Mouse (Mus musculus): Measurements from ENCODE around the gene Themis. TPM values are rescaled to one million over a fixed set of nuclear protein-coding genes. Genes with fewer than 3 reads are reported as not detected.

Themis gene
- polyA plus RNA-seq, 1 experiment = 0.70 TPM

- TF ChIP-seq POLR2A (IDR thresholded peaks at IDR 0.05; ENCODE audit: insufficient read depth, low read length) (no peak), CTCF (IDR thresholded peaks at IDR 0.05; ENCODE audit: low read depth, low read length) (no peak), EP300 (IDR thresholded peaks at IDR 0.05; ENCODE audit: insufficient read depth, low read depth, low read length) (no peak)
- H3K9me3 ChIP-seq (replicated peaks; ENCODE audit: control insufficient read depth, insufficient read depth, low read length, poor library complexity, severe bottlenecking) = no peaks in the 10 kb centered on the region
- no peak overlapping the region for H3K27ac ChIP-seq (ENCODE audit: insufficient read depth, low read length)
- H3K4me1 ChIP-seq (ENCODE audit: control insufficient read depth, insufficient read depth, low read length) = no peaks in the 10 kb centered on the region
- no peak overlapping the region for H3K4me3 ChIP-seq (ENCODE audit: low read depth, low read length)
- H3K9ac ChIP-seq (ENCODE audit: low read depth, poor library complexity, severe bottlenecking) = no peak overlapping the region
- H3K27me3 ChIP-seq (ENCODE audit: control insufficient read depth, insufficient read depth, low read length, poor library complexity, severe bottlenecking) = no peaks in the 10 kb centered on the region
- no peaks in the 10 kb centered on the region for H3K36me3 ChIP-seq (ENCODE audit: control insufficient read depth, insufficient read depth, low read length, poor library complexity, severe bottlenecking)
These were observed 26.8 kb downstream of the Themis start for GRCm38 (mm10) chr10:28694981-28695380.

GRCm38 (mm10) chr10:28696032-28696431, 27.9 kb downstream of the Themis start:
- Histone ChIP-seq H3K36me3 (ENCODE audit: control insufficient read depth, insufficient read depth, low read length, poor library complexity, severe bottlenecking) (no peaks in the 10 kb centered on the region), H3K27ac (ENCODE audit: insufficient read depth, low read length) (no peak overlapping the region), H3K9ac (ENCODE audit: low read depth, poor library complexity, severe bottlenecking) (no peak overlapping the region), H3K4me1 (ENCODE audit: control insufficient read depth, insufficient read depth, low read length) (no peaks in the 10 kb centered on the region), H3K27me3 (ENCODE audit: control insufficient read depth, insufficient read depth, low read length, poor library complexity, severe bottlenecking) (no peaks in the 10 kb centered on the region), H3K4me3 (ENCODE audit: low read depth, low read length) (no peak overlapping the region), H3K9me3 (replicated peaks; ENCODE audit: control insufficient read depth, insufficient read depth, low read length, poor library complexity, severe bottlenecking) (no peaks in the 10 kb centered on the region)
- no peak for TF ChIP-seq EP300 (IDR thresholded peaks at IDR 0.05; ENCODE audit: insufficient read depth, low read depth, low read length)
- TF ChIP-seq POLR2A (IDR thresholded peaks at IDR 0.05; ENCODE audit: insufficient read depth, low read length) = no peak
- TF ChIP-seq CTCF (IDR thresholded peaks at IDR 0.05; ENCODE audit: low read depth, low read length) = no peak

GRCm38 (mm10) chr10:28698175-28698574, 30.0 kb downstream of the Themis start:
- no peaks in the 10 kb centered on the region; the same call in 1 of the 2 replicates for H3K9me3 ChIP-seq (replicated peaks; ENCODE audit: control insufficient read depth, insufficient read depth, low read length, poor library complexity, severe bottlenecking)
- no peak overlapping the region for H3K4me3 ChIP-seq (ENCODE audit: low read depth, low read length)
- no peaks in the 10 kb centered on the region for H3K36me3 ChIP-seq (ENCODE audit: control insufficient read depth, insufficient read depth, low read length, poor library complexity, severe bottlenecking)
- H3K4me1 ChIP-seq (ENCODE audit: control insufficient read depth, insufficient read depth, low read length) = no peaks in the 10 kb centered on the region
- no peak overlapping the region for H3K27ac ChIP-seq (ENCODE audit: insufficient read depth, low read length)
- H3K27me3 ChIP-seq (ENCODE audit: control insufficient read depth, insufficient read depth, low read length, poor library complexity, severe bottlenecking) = no peaks in the 10 kb centered on the region
- no peak for TF ChIP-seq EP300 (IDR thresholded peaks at IDR 0.05; ENCODE audit: insufficient read depth, low read depth, low read length)
- no peak for TF ChIP-seq CTCF (IDR thresholded peaks at IDR 0.05; ENCODE audit: low read depth, low read length)
- TF ChIP-seq POLR2A (IDR thresholded peaks at IDR 0.05; ENCODE audit: insufficient read depth, low read length) = no peak
- H3K9ac ChIP-seq (ENCODE audit: low read depth, poor library complexity, severe bottlenecking) = no peak overlapping the region

GRCm38 (mm10) chr10:28721828-28722227, 53.7 kb downstream of the Themis start:
- H3K4me1 ChIP-seq (ENCODE audit: control insufficient read depth, insufficient read depth, low read length) = no peaks in the 10 kb centered on the region
- no peaks in the 10 kb centered on the region for H3K27me3 ChIP-seq (ENCODE audit: control insufficient read depth, insufficient read depth, low read length, poor library complexity, severe bottlenecking)
- TF ChIP-seq POLR2A (IDR thresholded peaks at IDR 0.05; ENCODE audit: insufficient read depth, low read length) = no peak
- TF ChIP-seq EP300 (IDR thresholded peaks at IDR 0.05; ENCODE audit: insufficient read depth, low read depth, low read length) = no peak
- no peak for TF ChIP-seq CTCF (IDR thresholded peaks at IDR 0.05; ENCODE audit: low read depth, low read length)
- no peak overlapping the region for H3K4me3 ChIP-seq (ENCODE audit: low read depth, low read length)
- H3K27ac ChIP-seq (ENCODE audit: insufficient read depth, low read length) = no peak overlapping the region
- no peak overlapping the region for H3K9ac ChIP-seq (ENCODE audit: low read depth, poor library complexity, severe bottlenecking)
- H3K9me3 ChIP-seq (replicated peaks; ENCODE audit: control insufficient read depth, insufficient read depth, low read length, poor library complexity, severe bottlenecking) = no peaks in the 10 kb centered on the region
- no peaks in the 10 kb centered on the region for H3K36me3 ChIP-seq (ENCODE audit: control insufficient read depth, insufficient read depth, low read length, poor library complexity, severe bottlenecking)

DNA sequence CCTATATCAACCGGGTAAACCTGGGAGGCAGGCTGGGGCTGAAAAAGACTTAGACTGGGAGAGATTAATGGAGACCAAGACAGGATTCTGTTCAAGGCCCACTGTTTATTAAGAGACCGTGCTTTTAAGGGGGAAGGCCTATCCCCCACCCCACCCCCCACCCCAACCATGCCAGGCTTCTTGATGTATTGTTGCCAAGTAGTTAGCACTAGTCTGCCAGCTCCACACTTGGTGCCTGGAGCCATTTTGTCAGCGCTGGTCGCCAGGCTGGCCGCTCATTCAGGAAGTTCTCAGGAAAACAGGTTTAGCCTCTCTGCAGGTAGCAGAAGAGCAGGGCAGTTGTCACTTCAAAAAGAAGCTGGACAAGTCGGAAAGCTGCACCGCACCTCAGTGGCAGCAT, 55.1 kb downstream of the Themis start:
- Histone ChIP-seq H3K9me3 (replicated peaks; ENCODE audit: control insufficient read depth, insufficient read depth, low read length, poor library complexity, severe bottlenecking) (no peaks in the 10 kb centered on the region), H3K27ac (ENCODE audit: insufficient read depth, low read length) (no peak overlapping the region), H3K9ac (ENCODE audit: low read depth, poor library complexity, severe bottlenecking) (no peak overlapping the region), H3K4me1 (ENCODE audit: control insufficient read depth, insufficient read depth, low read length) (no peaks in the 10 kb centered on the region), H3K36me3 (ENCODE audit: control insufficient read depth, insufficient read depth, low read length, poor library complexity, severe bottlenecking) (no peaks in the 10 kb centered on the region), H3K27me3 (ENCODE audit: control insufficient read depth, insufficient read depth, low read length, poor library complexity, severe bottlenecking) (no peaks in the 10 kb centered on the region), H3K4me3 (ENCODE audit: low read depth, low read length) (no peak overlapping the region)
- TF ChIP-seq EP300 (IDR thresholded peaks at IDR 0.05; ENCODE audit: insufficient read depth, low read depth, low read length) = no peak
- no peak for TF ChIP-seq CTCF (IDR thresholded peaks at IDR 0.05; ENCODE audit: low read depth, low read length)
- no peak for TF ChIP-seq POLR2A (IDR thresholded peaks at IDR 0.05; ENCODE audit: insufficient read depth, low read length)

GRCm38 (mm10) chr10:28730122-28730521, 62.0 kb downstream of the Themis start:
- no peak overlapping the region for H3K27ac ChIP-seq (ENCODE audit: insufficient read depth, low read length)
- H3K27me3 ChIP-seq (ENCODE audit: control insufficient read depth, insufficient read depth, low read length, poor library complexity, severe bottlenecking) = no peaks in the 10 kb centered on the region
- TF ChIP-seq CTCF (IDR thresholded peaks at IDR 0.05; ENCODE audit: low read depth, low read length) (no peak), POLR2A (IDR thresholded peaks at IDR 0.05; ENCODE audit: insufficient read depth, low read length) (no peak), EP300 (IDR thresholded peaks at IDR 0.05; ENCODE audit: insufficient read depth, low read depth, low read length) (no peak)
- no peaks in the 10 kb centered on the region for H3K9me3 ChIP-seq (replicated peaks; ENCODE audit: control insufficient read depth, insufficient read depth, low read length, poor library complexity, severe bottlenecking)
- H3K4me1 ChIP-seq (ENCODE audit: control insufficient read depth, insufficient read depth, low read length) = no peaks in the 10 kb centered on the region
- no peak overlapping the region for H3K9ac ChIP-seq (ENCODE audit: low read depth, poor library complexity, severe bottlenecking)
- no peaks in the 10 kb centered on the region for H3K36me3 ChIP-seq (ENCODE audit: control insufficient read depth, insufficient read depth, low read length, poor library complexity, severe bottlenecking)
- no peak overlapping the region for H3K4me3 ChIP-seq (ENCODE audit: low read depth, low read length)
